Mouse (Mus musculus) monocyte, adult 2 months (primary cell): ENCODE results near the gene Slc26a8.

Experiments used
- DNase-seq, 2 experiments: peaks; one replicate each; pipeline ENCODE4 v3.0.0; 2022; ENCODE audit warnings: low spot score in 2 of 2, low read depth in 1 of 2

Gene Slc26a8

GRCm38 (mm10) chr17:28600780-28601179, 89.3 kb downstream of the Slc26a8 start:
- DNase-seq, result no peak

GRCm38 (mm10) chr17:28593965-28594364, 96.1 kb downstream of the Slc26a8 start:
- no peak for DNase-seq

GRCm38 (mm10) chr17:28592998-28593397, 97.0 kb downstream of the Slc26a8 start:
- peak; percentile 41 to 58 for DNase-seq

GRCm38 (mm10) chr17:28591476-28591875, 98.6 kb downstream of the Slc26a8 start:
- DNase-seq, result no peak

GRCm38 (mm10) chr17:28590596-28590995, 99.4 kb downstream of the Slc26a8 start:
- no peak for DNase-seq

- DNase-seq, result no peak
These were observed 101.4 kb downstream of the Slc26a8 start for GRCm38 (mm10) chr17:28588591-28588990.
